Mouse (Mus musculus): ENCODE data around the gene Acyp2.
A peak's percentile ranks its signal among the peaks of the same experiment; 100 is the strongest.
"Not testable (repeated sequence)": the region's sequence is repeated elsewhere in the genome, so short reads cannot be mapped to it uniquely, and the experiment has no call there.

Acyp2 gene

GRCm38 (mm10) chr11:30649001-30649637 is at the start of gene Acyp2:
TSS of gene Acyp2 (minus strand) at chr11:30649587.
- DNase-seq (ENCODE audit: low spot score): peak; percentile 42

DNA sequence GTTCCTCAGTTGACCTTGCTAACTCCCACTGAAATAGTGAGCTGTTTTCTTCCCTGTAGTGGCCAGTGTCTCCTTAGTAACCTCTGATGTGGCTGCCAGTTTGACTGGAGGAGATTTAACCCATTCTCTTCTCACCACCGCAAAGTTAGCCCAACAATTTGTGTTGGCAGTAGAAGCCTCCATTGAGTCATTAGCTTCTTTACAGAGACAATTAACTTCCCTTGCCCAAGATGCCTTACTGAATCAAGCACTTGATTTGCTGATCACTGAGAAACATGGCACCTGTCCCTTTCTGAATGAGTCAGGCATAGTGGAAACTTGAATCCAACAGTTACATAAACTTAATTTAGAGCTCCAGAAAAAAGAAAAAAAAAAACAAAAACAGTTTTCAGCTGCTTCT is 40.0 kb upstream of the Acyp2 start:
- DNase-seq (ENCODE audit: low spot score): no peak

DNA sequence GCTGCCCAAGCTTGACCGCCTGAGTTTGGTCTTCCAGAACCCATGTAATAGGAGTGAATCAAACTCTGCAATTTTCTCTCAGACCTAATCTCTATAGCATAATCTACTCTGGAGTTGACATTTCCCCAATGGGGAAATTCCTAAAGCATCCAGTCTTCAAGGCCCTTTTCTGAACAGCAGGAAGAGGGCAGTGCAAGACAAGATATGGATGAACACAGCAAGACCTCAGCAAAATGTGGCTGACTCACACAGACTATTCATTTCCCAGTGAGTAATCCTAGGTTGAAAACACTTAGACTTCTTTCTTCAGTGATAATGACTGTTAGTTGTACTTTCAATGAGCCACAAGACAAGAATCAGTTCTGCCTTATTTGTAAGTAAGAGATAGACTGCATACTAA is 26.7 kb upstream of the Acyp2 start:
- DNase-seq (ENCODE audit: low spot score): no peak

GRCm38 (mm10) chr11:30672719-30673118 is 23.3 kb upstream of the Acyp2 start:
- no peak for DNase-seq (ENCODE audit: low spot score)

DNA sequence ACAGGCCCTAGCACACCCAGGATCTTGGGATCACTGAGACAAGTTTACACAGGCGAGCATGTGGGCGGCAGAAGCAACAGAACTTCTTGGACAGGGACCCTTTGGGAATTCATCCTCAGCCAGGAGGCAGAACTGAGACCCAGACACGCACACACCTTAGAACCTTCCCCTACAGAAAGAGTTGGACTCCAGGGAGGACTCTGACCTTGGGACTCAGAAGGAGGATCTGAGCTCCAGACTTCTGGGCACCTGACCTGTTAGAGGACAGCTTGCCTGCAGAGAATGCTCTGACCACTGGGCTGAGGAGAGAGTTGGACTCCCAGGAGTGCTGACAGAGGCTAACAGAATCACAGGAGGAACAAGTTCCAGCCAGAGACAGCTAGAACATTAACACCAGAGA is 13.6 kb upstream of the Acyp2 start:
- DNase-seq (ENCODE audit: low spot score): no peak

GRCm38 (mm10) chr11:30662591-30662990 is 13.2 kb upstream of the Acyp2 start:
- DNase-seq (ENCODE audit: low spot score): no peak

DNA sequence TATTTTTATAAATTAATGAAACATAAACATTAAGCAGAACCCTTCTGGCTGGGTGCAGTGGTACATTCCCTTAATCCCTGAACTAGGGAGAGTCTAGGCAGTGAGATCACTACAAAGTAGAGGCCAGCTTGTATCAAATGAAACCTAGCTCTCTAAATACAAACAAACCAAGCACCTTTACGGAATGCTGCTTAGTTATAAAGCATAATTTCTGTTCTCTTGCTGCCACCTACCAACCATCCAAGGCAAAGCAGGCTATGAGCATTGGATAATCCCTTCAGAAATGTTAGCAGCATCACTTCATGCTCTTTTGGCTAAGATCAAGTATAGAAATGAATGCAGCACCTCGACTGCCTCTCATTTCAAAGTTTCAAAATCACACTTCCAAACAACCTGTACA is 7.7 kb upstream of the Acyp2 start:
- DNase-seq (ENCODE audit: low spot score): no peak

- DNase-seq (ENCODE audit: low spot score): no peak
Measured at GRCm38 (mm10) chr11:30656060-30656459, 6.7 kb upstream of the Acyp2 start.

- DNase-seq (ENCODE audit: low spot score): no peak
Measured at GRCm38 (mm10) chr11:30650416-30650815, 1.0 kb upstream of the Acyp2 start.

DNA sequence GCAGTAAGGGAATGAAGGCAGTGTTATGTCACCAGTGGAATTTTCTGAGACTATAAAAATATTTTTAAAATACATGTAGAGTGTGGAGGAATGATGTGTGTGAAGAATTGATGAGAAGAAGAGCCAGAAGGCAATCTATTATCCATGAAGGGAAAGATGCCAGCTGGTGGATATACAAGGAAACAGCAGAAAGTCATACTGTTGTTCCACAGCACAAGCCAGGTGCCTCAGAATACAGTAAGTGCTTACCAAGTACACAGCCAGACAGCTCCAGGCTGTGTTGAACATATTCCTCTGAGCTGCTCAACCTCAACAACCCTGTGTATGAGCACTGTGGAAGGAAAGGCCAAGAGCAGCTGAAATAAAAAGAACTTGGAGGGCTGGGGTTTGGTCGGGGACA is 13.7 kb downstream of the Acyp2 start:
- no peak for DNase-seq (ENCODE audit: low spot score)

DNA sequence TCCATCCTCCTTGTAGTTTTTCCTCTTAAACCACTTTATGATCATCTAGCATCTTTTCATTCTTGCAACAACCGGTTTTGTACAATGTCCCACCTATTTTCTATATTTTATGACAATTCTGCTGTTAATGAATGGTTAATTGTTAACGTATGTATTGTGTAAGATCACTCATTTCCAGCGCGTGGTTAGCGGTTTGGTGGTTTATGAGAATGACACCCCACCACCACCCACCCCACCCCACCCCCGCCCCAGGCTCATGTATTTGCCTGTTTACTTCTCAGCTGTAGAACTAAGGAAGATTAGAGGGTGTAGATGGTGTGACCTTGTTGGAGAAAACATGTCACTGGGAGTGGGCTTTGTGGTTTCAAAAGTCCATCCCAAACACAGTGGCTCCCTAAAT is 18.9 kb downstream of the Acyp2 start:
- no peak for DNase-seq (ENCODE audit: low spot score)

DNA sequence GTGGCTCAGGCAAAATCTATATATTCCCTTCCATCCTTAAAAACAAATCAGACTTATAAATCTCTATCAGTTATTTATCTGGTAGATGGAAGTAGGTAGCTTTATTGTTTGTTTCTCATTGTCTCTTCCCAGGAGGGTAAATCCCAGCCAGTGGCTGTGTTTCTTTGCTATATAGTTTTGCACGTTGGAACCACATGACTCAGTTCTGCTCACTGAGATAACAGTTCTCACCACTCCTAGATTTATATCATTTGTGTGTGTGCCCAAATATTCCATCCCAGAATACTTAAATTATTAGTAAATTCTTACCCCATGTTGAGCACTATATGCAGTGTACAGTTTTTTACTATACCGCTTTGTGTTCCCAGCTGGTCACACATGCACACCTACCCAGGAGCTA is 26.2 kb downstream of the Acyp2 start:
- no peak for DNase-seq (ENCODE audit: low spot score)

GRCm38 (mm10) chr11:30621386-30622363 is 27.7 kb downstream of the Acyp2 start:
- DNase-seq (ENCODE audit: low spot score): not testable (repeated sequence)

- DNase-seq (ENCODE audit: low spot score): no peak
Measured at GRCm38 (mm10) chr11:30618235-30618634, 31.2 kb downstream of the Acyp2 start.

DNA sequence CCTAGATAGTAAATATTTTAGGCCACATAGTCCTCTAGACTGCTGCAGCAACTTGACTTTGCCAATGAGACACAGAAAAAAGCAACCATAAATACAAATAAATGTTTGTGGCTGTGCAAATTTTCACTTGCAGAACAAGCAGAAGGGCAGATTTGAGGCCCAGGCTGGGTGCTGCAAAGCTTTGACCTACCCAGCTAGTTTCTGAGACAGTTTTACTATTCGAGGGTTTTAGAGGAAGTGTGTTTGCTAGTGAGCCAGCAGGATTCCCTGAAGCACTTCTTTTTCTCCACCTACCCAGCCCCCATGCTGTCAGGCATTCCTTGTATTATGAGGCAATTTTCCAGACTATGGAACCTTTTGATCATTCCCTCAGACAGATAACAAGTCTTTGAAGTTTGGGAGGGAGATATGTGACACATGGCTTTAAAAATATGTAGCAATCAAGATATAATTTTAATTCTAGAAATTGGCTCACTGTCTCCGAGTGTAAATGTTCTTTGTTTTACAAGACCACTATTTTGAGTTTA is 31.8 kb downstream of the Acyp2 start:
- no peak for DNase-seq (ENCODE audit: low spot score)

DNA sequence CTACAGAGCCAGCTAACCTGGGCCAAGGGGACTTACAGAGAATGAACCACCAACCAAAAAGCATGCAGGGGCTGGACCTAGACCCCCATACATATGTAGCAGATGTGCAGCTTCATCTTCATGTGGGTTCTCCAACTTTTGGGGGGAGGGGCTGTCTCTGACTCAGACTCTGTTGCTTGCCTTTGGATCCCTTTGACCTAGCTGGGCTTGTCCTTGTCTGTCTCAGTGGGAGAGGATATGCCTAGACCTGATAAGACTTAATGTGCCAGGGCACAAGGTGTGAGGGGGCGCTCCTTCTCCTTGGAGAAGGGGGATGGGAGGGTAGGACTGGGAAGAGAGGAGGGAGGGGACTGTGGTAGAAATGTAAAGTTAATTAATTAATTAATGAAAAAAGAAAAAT is 33.4 kb downstream of the Acyp2 start:
- DNase-seq (ENCODE audit: low spot score): no peak

DNA sequence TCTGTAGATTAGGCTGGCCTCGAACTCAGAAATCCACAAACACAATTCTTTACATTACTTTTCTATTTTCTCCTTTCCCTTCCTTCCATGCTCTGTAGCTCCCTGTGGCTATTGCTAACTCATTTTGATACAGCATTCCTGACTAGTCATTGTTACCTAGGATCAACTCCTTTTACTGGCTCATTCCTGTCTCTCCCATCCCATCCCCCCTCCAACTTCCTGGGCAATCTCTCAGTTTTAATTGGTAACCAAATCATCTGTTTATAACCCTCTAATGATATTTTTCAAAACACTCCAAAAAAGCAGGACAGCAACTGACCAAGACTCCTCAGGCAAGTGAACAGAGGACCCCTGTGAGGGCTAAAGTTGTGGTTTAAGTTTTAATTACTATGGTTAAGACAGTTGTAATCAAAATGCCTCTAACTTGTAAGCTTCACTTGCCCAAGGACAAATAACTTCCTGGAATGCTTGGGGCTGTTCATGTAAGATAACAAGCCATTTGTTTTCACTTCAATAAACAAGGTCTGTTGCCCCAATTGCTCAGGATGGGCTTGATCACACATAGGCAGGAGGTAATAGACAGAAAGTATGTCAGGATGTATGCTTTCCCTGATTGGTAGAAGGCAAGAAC is 35.4 kb downstream of the Acyp2 start:
- no peak for DNase-seq (ENCODE audit: low spot score)

- DNase-seq (ENCODE audit: low spot score): no peak
Measured at GRCm38 (mm10) chr11:30612699-30613098, 36.7 kb downstream of the Acyp2 start.

GRCm38 (mm10) chr11:30609247-30609646 is 40.1 kb downstream of the Acyp2 start:
- DNase-seq (ENCODE audit: low spot score): no peak

DNA sequence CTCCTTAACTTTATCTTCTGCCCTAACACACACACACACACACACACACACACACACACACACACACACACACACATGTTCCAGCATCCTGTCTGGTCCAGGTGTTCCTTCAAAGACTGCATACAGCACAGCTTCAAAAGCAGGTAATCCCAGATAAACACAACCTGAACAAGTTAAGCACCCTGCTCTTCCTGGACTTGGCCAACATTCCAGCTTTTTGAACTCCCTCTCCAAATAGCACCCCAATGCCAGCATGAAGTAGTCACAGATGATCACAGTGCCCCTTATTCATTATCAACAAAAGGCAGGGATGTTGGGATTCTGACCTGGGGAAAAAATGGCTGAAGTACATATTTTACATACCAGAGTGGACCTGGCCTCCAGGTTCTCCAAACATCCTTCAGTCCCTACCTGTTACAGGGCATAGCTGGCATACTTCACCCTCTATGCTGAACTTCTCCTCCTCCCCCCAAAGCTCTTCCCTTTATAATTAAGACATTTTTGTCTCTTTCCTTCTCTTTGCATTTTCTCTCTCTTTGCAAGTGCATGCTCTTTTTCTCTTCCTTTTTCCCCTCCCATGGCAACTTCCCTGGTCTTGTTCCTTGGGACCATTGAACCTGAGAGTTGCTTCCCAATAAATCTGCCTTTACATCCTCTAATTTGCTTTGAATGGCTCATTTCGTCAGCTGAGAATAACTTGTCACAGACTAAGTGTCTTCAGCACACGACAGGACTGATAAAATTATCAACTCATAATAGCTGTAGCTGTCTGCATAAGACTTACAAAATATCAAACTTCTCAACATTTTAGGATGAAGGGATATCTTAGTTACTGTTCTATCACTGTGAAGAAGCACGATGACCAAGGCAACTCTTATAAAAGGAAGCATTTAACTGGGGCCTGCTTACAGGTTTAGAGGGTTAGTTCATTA is 41.5 kb downstream of the Acyp2 start:
- DNase-seq (ENCODE audit: low spot score): no peak

- no peak for DNase-seq (ENCODE audit: low spot score)
Measured at GRCm38 (mm10) chr11:30597259-30597658, 52.1 kb downstream of the Acyp2 start.

- DNase-seq (ENCODE audit: low spot score): no peak
Measured at GRCm38 (mm10) chr11:30580008-30580407, 69.4 kb downstream of the Acyp2 start.

All from urinary bladder, postnatal 10 days (tissue).